Mouse (Mus musculus) heart, adult 2 months (tissue): ENCODE measurements around the gene Mpg.
A peak's percentile ranks its signal among the peaks of the same experiment; 100 is the strongest.

Experiments
- CTCF ChIP-seq: fragments of 200-600 bp; IDR thresholded peaks from 2 replicates; pipeline ENCODE4 v1.8.1; 2022; ENCODE audit warnings: antibody characterized with exemption, mild to moderate bottlenecking, moderate library complexity
- POLR2A ChIP-seq: fragments of 200-500 bp; IDR thresholded peaks from 2 replicates; pipeline ENCODE4 v1.6.1; 2011; ENCODE audit warnings: mild to moderate bottlenecking, low read depth, low read length, control low read depth; ENCODE audit not compliant: insufficient read depth

- peak; percentile 82 for TF ChIP-seq CTCF
- TF ChIP-seq POLR2A: no peak
These were observed 10.6 kb downstream of the Mpg start for GRCm38 (mm10) chr11:32236712-32237410.
